Mouse (Mus musculus) midbrain, embryonic 14.5 days (tissue): Measurements from ENCODE around the gene Oser1. TPM values are rescaled to one million over a fixed set of nuclear protein-coding genes. Genes with fewer than 3 reads are reported as not detected.

Experiments used
- ATAC-seq: fragments of 200-750 bp; cut with Nextera tagmentation; 2 replicates; pipeline ENCODE4 v1.8.0; 2017; ENCODE audit warnings: moderate number of reproducible peaks, moderate library complexity; ENCODE audit not compliant: low FRiP score, low TSS enrichment
- DNase-seq: peaks from one replicate; pipeline ENCODE4 v3.0.0-alpha.2; 2015
- H3K27ac ChIP-seq: fragments of 300-500 bp; sonication (generic); replicated peaks from 2 replicates; pipeline ENCODE4 v1.5.1; 2014; ENCODE audit warnings: mild to moderate bottlenecking, low read depth, low read length, moderate library complexity
- H3K27me3 ChIP-seq: fragments of 300-500 bp; sonication (generic); 2 replicates; pipeline ENCODE4 v1.6.1; 2014; ENCODE audit warnings: low read length, control low read depth, mixed read lengths; ENCODE audit not compliant: control insufficient read depth, insufficient read depth
- H3K36me3 ChIP-seq: fragments of 300-500 bp; sonication (generic); 2 replicates; pipeline ENCODE4 v1.6.1; 2014; ENCODE audit warnings: low read length, control low read depth; ENCODE audit not compliant: control insufficient read depth, insufficient read depth
- H3K4me1 ChIP-seq: fragments of 300-500 bp; sonication (generic); 2 replicates; pipeline ENCODE4 v1.6.1; 2014; ENCODE audit warnings: mild to moderate bottlenecking, antibody characterized with exemption, low read length, control low read depth; ENCODE audit not compliant: control insufficient read depth, insufficient read depth
- H3K4me2 ChIP-seq: fragments of 300-500 bp; sonication (generic); 2 replicates; pipeline ENCODE4 v1.6.1; 2014; ENCODE audit warnings: mild to moderate bottlenecking, low read length, moderate library complexity
- H3K4me3 ChIP-seq: fragments of 300-500 bp; sonication (generic); replicated peaks from 2 replicates; pipeline ENCODE4 v1.5.1; 2014; ENCODE audit warnings: low read depth, low read length
- H3K9ac ChIP-seq: fragments of 300-500 bp; sonication (generic); replicated peaks from 2 replicates; pipeline ENCODE4 v1.6.1; 2014; ENCODE audit warnings: mild to moderate bottlenecking, low read length, moderate library complexity
- H3K9me3 ChIP-seq: fragments of 300-500 bp; sonication (generic); 2 replicates; pipeline ENCODE4 v1.6.1; 2016; ENCODE audit warnings: low read length, control low read depth, mixed read lengths; ENCODE audit not compliant: control insufficient read depth
- WGBS: fragments of 180-500 bp; shearing (Covaris S2); extraction: QIAGEN DNeasy Blood & Tissue Kit; methylation state at CpG from one replicate; pipeline ENCODE4 v1.1.7; 2014; 5-methylcytosine and 5-hydroxymethylcytosine counted together
- polyA plus RNA-seq: library from polyadenylated mRNA; unstranded; fragments of >200 nt; fragmentation: Nextera tagmentation; extraction: Ambion mirVana; gene quantifications from 2 replicates; pipeline ENCODE4 v1.2.1, GENCODE M21; 2014

The Oser1 gene
- polyA plus RNA-seq, 1 experiment from 2014 or later = 84.3 TPM

DNA sequence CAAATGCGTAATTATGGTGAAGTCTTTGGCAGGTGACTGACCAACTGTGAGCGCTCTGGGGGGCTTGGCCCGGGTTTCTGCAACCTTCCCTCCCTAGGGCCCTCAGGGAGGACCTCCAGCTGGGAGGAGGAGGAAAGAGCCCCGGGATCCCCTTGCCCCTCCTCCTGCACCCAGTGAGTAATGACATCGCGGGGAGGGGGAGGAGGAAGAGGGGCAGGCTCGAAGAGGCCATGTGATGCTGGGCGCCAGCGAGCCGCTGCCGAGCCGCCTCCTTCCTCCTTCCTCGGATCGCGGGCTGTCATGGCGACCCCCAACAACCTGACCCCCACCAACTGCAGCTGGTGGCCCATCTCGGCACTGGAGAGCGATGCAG is 13.7 kb upstream of the Oser1 start, which contains the start of gene Gdap1l1:
Gene Gdap1l1 (plus strand): TSS at position 231 of the 373 bp plus-strand sequence.
- DNase-seq = peak; percentile 90
- Histone ChIP-seq H3K4me1 (peaks cover 26% of the 10 kb centered on the region), H3K27ac (peak within 1 kb of the TSS; percentile 92), H3K27me3 (no peaks in the 10 kb centered on the region), H3K4me3 (peak within 1 kb of the TSS; percentile 91), H3K9ac (peak within 1 kb of the TSS; percentile 94), H3K4me2 (peak within 1 kb of the TSS; percentile 75), H3K36me3 (0 out of 2 replicates have a peak, but pooled peaks cover 6% of the 10 kb centered on the region), H3K9me3 (no peaks in the 10 kb centered on the region)
- WGBS = under 1% methylated on average over 18 of the region's 18 CpGs
- ATAC-seq = peak; percentile 83

DNA sequence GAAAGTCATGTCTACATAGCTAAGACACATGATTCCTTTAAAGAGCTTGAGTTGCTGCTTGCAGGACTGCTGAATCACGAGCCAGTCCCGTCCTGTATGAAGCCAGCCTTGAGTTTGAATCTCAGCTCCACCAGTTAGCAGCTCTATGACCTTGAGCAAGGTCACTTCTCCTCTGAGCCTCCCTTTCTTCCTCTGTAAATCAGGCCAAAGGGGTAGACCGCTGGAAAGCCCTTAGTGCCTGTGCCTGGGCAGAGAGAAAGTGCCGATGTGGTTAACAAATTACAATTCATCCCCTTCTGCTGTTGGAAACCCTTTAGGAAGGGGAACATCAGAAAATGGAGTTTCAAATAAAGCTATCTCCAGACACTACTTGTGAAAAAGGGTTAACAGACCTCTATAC is 13.3 kb upstream of the Oser1 start:
- DNase-seq = peak; percentile 16
- 0 out of 2 replicates have a peak, but pooled peaks cover 4% of the 10 kb centered on the region for H3K36me3 ChIP-seq
- no peaks in the 10 kb centered on the region for H3K9me3 ChIP-seq
- ATAC-seq = no peak
- H3K4me3 ChIP-seq = peak overlapping the region; percentile 91
- WGBS = 36% methylated on average over 4 of the region's 4 CpGs
- no peaks in the 10 kb centered on the region for H3K27me3 ChIP-seq
- peak overlapping the region; percentile 94 for H3K9ac ChIP-seq
- H3K4me1 ChIP-seq = peaks cover 26% of the 10 kb centered on the region
- peak overlapping the region; percentile 75 for H3K4me2 ChIP-seq
- peak overlapping the region; percentile 92 for H3K27ac ChIP-seq

DNA sequence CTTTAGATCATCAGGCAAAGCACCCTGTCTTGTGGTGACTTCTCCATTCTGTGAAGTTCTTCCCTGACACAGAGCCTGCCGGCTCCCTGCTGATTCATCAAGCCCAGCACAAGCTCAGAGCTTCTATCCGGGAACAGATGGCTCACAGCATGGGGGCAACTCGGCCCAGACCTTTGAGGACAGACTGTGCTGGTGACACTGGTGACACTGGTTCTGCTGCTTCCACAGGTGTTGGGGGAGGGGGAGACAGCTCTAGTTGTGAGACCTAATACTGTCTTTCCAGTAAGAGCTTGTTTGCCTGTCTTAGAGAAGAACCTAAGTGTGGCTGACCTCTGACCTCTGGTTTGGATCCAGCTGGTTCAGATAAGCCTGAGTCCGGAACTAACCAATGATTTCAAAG is 9.5 kb upstream of the Oser1 start:
- no peak overlapping the region for H3K27ac ChIP-seq
- no peaks in the 10 kb centered on the region for H3K9me3 ChIP-seq
- H3K27me3 ChIP-seq = no peaks in the 10 kb centered on the region
- no peak for ATAC-seq
- DNase-seq = no peak
- no peak overlapping the region for H3K4me3 ChIP-seq
- no peak overlapping the region for H3K4me2 ChIP-seq
- H3K36me3 ChIP-seq = no peaks in the 10 kb centered on the region
- no peak overlapping the region for H3K9ac ChIP-seq
- H3K4me1 ChIP-seq = peaks cover 7% of the 10 kb centered on the region; the same call in 1 of the 2 replicates
- WGBS = 23% methylated on average over 4 of the region's 4 CpGs

DNA sequence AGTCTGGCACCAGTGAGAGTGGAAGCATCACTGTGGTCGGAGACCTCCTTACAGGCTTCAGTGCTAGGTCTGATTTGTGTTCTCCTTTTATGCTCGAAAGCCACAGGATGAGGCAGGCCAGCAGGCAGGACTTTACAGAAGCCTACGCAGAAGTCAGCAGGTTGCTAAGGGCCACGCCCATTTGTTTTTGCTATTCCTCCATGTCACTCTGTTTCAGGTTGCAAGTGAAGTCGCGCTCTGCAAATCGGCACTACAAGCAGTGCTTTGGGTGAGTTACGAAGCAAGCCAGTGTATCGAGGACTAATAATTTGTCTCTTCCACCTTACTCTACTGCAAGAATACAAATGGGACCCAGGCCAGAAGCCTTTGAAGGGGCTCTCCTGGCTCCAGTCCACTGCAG is 6.8 kb upstream of the Oser1 start:
- Histone ChIP-seq H3K27me3 (no peaks in the 10 kb centered on the region), H3K27ac (no peak overlapping the region), H3K4me1 (no peaks in the 10 kb centered on the region), H3K9ac (no peak overlapping the region), H3K4me2 (no peak overlapping the region), H3K36me3 (no peaks in the 10 kb centered on the region), H3K4me3 (no peak overlapping the region), H3K9me3 (no peaks in the 10 kb centered on the region)
- DNase-seq (no peak), ATAC-seq (no peak)
- 88% methylated on average over 9 of the region's 9 CpGs for WGBS

DNA sequence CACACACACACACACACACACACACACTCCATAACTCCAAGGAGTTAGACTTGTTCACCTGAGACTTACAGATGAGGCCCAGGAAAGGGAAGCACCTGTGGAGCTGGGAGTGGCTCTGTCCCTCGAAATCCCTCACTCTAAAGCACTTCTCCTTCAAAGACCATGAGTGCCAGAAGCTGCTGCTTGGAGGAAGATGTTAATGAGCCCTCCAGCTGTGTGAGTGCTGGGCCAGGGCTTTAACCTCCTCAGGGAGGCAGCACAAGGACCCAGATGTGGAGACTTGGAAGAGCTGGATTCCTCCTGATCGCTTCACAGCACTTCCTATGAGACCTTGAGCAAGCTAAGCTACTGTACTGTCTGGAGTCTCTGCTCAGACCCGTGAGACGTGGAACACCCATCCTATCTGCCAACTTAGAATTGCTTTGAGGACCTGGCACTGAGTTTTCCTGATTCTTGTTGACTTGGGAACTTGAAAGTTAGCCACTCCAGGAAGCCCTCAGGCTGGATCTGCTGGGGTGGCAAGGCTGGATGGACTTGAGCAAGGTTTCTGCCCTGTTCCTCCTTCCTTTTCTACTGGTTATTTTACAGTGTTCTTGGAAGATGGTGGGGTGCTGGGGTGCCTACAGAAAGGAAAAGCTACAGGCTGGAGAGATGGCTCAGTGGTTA is 4.0 kb upstream of the Oser1 start:
- DNase-seq (no peak), ATAC-seq (no peak)
- H3K9ac ChIP-seq = no peak overlapping the region
- H3K27me3 ChIP-seq = no peaks in the 10 kb centered on the region
- no peak overlapping the region for H3K4me3 ChIP-seq
- no peak overlapping the region for H3K27ac ChIP-seq
- 51% methylated on average over 4 of the region's 4 CpGs for WGBS
- H3K4me1 ChIP-seq = no peaks in the 10 kb centered on the region
- H3K36me3 ChIP-seq = no peaks in the 10 kb centered on the region
- no peaks in the 10 kb centered on the region for H3K9me3 ChIP-seq
- no peak overlapping the region for H3K4me2 ChIP-seq

DNA sequence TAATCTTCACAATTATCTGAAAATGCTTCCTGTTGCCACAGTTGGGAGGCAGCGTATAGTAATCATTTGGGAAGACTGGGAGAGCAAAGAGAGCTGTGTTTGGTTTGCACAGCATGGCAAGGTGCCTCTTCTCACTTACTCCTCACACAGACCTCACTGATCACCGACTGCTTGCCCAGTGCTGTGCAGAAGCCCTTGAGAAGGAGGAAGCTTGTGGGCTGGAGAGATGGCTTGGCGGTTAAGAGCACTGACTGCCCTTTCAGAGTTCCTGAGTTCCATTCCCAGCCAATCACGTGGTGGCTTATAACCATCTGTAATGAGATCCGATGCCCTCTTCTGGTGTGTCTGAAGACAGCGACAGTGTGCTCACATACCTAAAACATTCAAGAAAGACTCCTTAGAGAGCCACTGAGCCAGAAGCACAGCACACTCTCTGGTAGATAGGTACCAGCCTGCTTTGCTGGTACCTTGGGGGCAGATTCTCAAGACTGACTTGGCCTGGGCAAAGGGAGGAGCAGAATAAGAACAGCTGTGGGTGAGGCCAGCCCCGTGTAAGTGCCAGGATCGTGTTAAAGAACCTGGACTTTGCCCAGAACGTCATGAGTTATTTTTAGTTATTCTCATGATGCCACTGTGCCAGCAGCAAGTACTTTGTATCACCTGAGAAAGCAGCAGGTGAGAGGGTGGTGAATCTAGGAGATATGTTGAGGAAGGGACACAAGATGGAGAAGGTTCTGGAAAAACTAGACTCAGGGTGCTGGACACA is 1.4 kb downstream of the Oser1 start:
- H3K27ac ChIP-seq = no peak overlapping the region
- 86% methylated on average over 9 of the region's 9 CpGs for WGBS
- H3K4me1 ChIP-seq = peaks cover 19% of the 10 kb centered on the region
- ATAC-seq = no peak
- H3K27me3 ChIP-seq = no peaks in the 10 kb centered on the region
- no peak overlapping the region for H3K4me3 ChIP-seq
- H3K36me3 ChIP-seq = peaks cover 7% of the 10 kb centered on the region; the same call in 1 of the 2 replicates
- no peak overlapping the region for H3K9ac ChIP-seq
- H3K9me3 ChIP-seq = no peaks in the 10 kb centered on the region
- DNase-seq = no peak
- H3K4me2 ChIP-seq = no peak overlapping the region

DNA sequence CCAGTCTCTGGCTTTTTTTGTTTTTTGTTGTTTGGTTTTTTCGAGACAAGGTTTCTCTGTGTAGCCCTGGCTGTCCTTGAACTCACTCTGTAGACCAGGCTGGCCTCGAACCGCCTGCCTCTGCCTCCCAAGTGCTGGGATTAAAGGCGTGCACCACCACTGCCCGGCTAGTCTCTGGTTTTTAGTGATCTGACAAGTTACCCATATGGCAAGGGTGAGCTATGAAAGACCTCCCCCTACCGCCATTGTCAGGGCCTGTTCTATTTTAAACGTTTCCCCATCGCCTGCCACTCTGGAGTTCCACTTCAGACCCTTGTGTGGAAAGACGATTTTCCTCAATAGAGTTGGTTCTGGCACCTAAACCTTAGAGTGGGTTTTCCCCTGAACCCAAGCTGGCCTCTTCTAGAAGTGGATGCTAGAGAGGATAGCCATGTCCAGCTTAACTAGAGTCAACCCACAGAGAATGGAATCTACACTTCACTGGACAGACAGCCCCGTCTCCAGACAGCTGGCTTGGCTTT is 4.1 kb downstream of the Oser1 start:
- 43% methylated on average over 10 of the region's 10 CpGs for WGBS
- Histone ChIP-seq H3K4me2 (peak overlapping the region; percentile 71), H3K9me3 (no peaks in the 10 kb centered on the region), H3K27me3 (no peaks in the 10 kb centered on the region), H3K36me3 (peaks cover 7% of the 10 kb centered on the region; the same call in 1 of the 2 replicates), H3K4me1 (peaks cover 26% of the 10 kb centered on the region), H3K4me3 (peak overlapping the region; percentile 81), H3K27ac (no peak overlapping the region), H3K9ac (peak overlapping the region; percentile 66)
- ATAC-seq (no peak), DNase-seq (no peak)

DNA sequence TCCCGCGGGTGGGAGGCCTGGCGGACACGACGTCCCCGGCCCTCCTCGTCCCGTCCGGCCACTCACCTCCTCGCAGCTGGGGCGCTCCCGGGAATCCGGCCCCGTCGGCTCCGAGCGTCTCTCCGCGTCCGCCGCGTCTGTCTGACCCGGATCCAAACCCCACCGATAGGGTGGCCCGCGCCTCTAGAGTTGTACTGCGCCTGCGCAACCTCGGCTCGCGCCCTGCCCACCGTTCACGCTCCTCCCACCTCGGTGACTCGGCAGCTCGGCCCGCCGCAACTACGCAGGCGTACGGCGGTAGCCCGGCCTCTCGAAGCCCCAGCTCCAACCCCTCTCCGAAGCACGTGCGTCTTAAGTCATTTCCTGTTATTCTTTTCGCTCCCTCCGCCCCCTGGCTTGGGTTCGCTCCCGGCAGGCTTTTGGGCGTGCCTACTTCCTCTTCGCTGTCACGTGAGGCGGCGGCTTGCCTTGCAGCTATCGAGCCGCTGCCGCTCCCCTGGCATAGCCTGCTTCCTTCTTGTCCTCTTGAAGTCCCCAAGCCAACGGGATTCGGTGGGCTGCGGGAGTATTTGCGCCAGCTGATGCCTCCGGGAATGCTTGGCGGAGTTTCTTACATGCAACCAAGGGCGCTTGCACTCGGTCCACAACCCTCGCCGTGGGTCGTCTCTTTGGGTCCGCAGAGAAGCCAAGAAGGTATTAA is 5.0 kb downstream of the Oser1 start:
- no peaks in the 10 kb centered on the region for H3K27me3 ChIP-seq
- DNase-seq (peak; percentile 99), ATAC-seq (peak; percentile 99)
- H3K27ac ChIP-seq = peak overlapping the region; percentile 71
- peaks cover 26% of the 10 kb centered on the region for H3K4me1 ChIP-seq
- H3K4me2 ChIP-seq = peak overlapping the region; percentile 92
- under 1% methylated on average over 69 of the region's 71 CpGs for WGBS
- no peaks in the 10 kb centered on the region for H3K9me3 ChIP-seq
- H3K4me3 ChIP-seq = peak overlapping the region; percentile 81
- peak overlapping the region; percentile 68 for H3K9ac ChIP-seq
- H3K36me3 ChIP-seq = peaks cover 14% of the 10 kb centered on the region; the same call in 1 of the 2 replicates
